Mouse (Mus musculus): ENCODE data around the gene Rdh9.

- TF ChIP-seq POLR2A (IDR thresholded peaks at IDR 0.05; ENCODE audit: low read depth, low read length) = no peak
- no peak for TF ChIP-seq CTCF (conservative IDR thresholded peaks at IDR 0.05; ENCODE audit: insufficient read depth, insufficient read length, low read depth, low read length)
These were observed 39.3 kb upstream of the Rdh9 start for GRCm38 (mm10) chr10:127736916-127737315.
